Mouse (Mus musculus) bone marrow, adult 2 months (tissue): ENCODE measurements at regions not wholly inside any gene's neighbourhood (a gene's known extent, or its start where the extent isn't known, plus 50 kb on each side); places are given as distances from the start of the nearest gene placed in this dataset.

Experiments used
- CTCF ChIP-seq: fragments of 200-500 bp; IDR thresholded peaks from 2 replicates; pipeline ENCODE4 v1.5.1; 2011; ENCODE audit warnings: low read length, control low read depth; ENCODE audit not compliant: control insufficient read depth, insufficient read depth
- POLR2A ChIP-seq: fragments of 200-500 bp; IDR thresholded peaks from 2 replicates; pipeline ENCODE4 v1.6.1; 2011; ENCODE audit warnings: low read depth, mild to moderate bottlenecking, control low read depth, low read length, borderline replicate concordance; ENCODE audit not compliant: control insufficient read depth

GRCm38 (mm10) chr2:178670952-178671351, 240.6 kb downstream of the Cdh26 start:
- TF ChIP-seq POLR2A (no peak), CTCF (no peak)
